Mouse (Mus musculus) intestine, postnatal 0 days (tissue): Measurements from ENCODE around the gene Gm11938. TPM values are rescaled to one million over a fixed set of nuclear protein-coding genes. Genes with fewer than 3 reads are reported as not detected.

Experiments used
- ATAC-seq: fragments of 200-750 bp; cut with Nextera tagmentation; 2 replicates; pipeline ENCODE4 v1.8.0; 2017; ENCODE audit warnings: mild to moderate bottlenecking, moderate TSS enrichment, moderate library complexity
- H3K27ac ChIP-seq: fragments of 300-500 bp; sonication (generic); 2 replicates; pipeline ENCODE4 v1.5.1; 2014; ENCODE audit warnings: mild to moderate bottlenecking, low read depth, low read length, moderate library complexity
- H3K27me3 ChIP-seq: fragments of 300-500 bp; sonication (generic); replicated peaks from 2 replicates; pipeline ENCODE4 v1.6.1; 2014; ENCODE audit warnings: low read length, mixed read lengths; ENCODE audit not compliant: control insufficient read depth, insufficient read depth
- H3K36me3 ChIP-seq: fragments of 300-500 bp; sonication (generic); 2 replicates; pipeline ENCODE4 v1.6.1; 2014; ENCODE audit warnings: mild to moderate bottlenecking, moderate library complexity; ENCODE audit not compliant: control insufficient read depth, insufficient read depth
- H3K4me1 ChIP-seq: fragments of 300-500 bp; sonication (generic); replicated peaks from 2 replicates; pipeline ENCODE4 v1.6.1; 2014; ENCODE audit warnings: antibody characterized with exemption, low read length, mixed read lengths; ENCODE audit not compliant: control insufficient read depth, insufficient read depth
- H3K4me2 ChIP-seq: fragments of 300-500 bp; sonication (generic); replicated peaks from 2 replicates; pipeline ENCODE4 v1.6.1; 2014; ENCODE audit warnings: low read depth, mild to moderate bottlenecking, moderate library complexity
- H3K4me3 ChIP-seq: fragments of 300-500 bp; sonication (generic); 2 replicates; pipeline ENCODE4 v1.5.1; 2014; ENCODE audit warnings: low read depth, low read length
- H3K9ac ChIP-seq: fragments of 300-500 bp; sonication (generic); 2 replicates; pipeline ENCODE4 v1.6.1; 2014; ENCODE audit warnings: mild to moderate bottlenecking, low read depth, low read length
- H3K9me3 ChIP-seq: fragments of 300-500 bp; sonication (generic); 2 replicates; pipeline ENCODE4 v1.6.1; 2016; ENCODE audit warnings: mixed run types; ENCODE audit not compliant: control insufficient read depth
- CTCF ChIP-seq: sonication (generic); IDR thresholded peaks from 2 replicates; pipeline ENCODE4 v1.5.1; 2016; ENCODE audit warnings: low read depth, mild to moderate bottlenecking, control low read depth, antibody characterized with exemption, moderate library complexity
- WGBS: fragments of 180-500 bp; shearing (Covaris S2); extraction: QIAGEN DNeasy Blood & Tissue Kit; methylation state at CpG from one replicate; pipeline ENCODE4 v1.1.7; 2014; 5-methylcytosine and 5-hydroxymethylcytosine counted together
- polyA plus RNA-seq: library from polyadenylated mRNA; unstranded; fragments of >200 nt; fragmentation: Nextera tagmentation; extraction: Ambion mirVana; gene quantifications from 2 replicates; pipeline ENCODE4 v1.2.1, GENCODE M21; 2015

Gm11938 gene
- polyA plus RNA-seq, 1 experiment from 2014 or later, result not detected

GRCm38 (mm10) chr11:99580636-99581035 is 22.5 kb downstream of the Gm11938 start, which contains the start of gene Krtap1-5:
Krtap1-5 (minus strand) TSS chr11:99581016.
- no peak within 1 kb of the TSS for H3K27ac ChIP-seq
- H3K4me3 ChIP-seq, result no peak within 1 kb of the TSS
- no peaks in the 10 kb centered on the region for H3K36me3 ChIP-seq
- no peak within 1 kb of the TSS for H3K4me2 ChIP-seq
- no peak for ATAC-seq
- no peaks in the 10 kb centered on the region for H3K9me3 ChIP-seq
- no peaks in the 10 kb centered on the region for H3K4me1 ChIP-seq
- TF ChIP-seq CTCF, result no peak
- no peaks in the 10 kb centered on the region for H3K27me3 ChIP-seq
- H3K9ac ChIP-seq, result no peak within 1 kb of the TSS
- 77% methylated on average over 6 of the region's 6 CpGs for WGBS

GRCm38 (mm10) chr11:99574106-99574505 is 29.0 kb downstream of the Gm11938 start:
- Histone ChIP-seq H3K9me3 (no peaks in the 10 kb centered on the region), H3K9ac (no peak overlapping the region), H3K4me3 (no peak overlapping the region), H3K36me3 (no peaks in the 10 kb centered on the region), H3K27me3 (no peaks in the 10 kb centered on the region), H3K27ac (no peak overlapping the region), H3K4me1 (no peaks in the 10 kb centered on the region), H3K4me2 (peak overlapping the region; percentile 38; the same call in 1 of the 2 replicates)
- peak; percentile 93 for TF ChIP-seq CTCF
- ATAC-seq, result 0 out of 2 replicates have a peak, but pooled peaks have one; percentile 59
- WGBS, result 1% methylated on average over 7 of the region's 7 CpGs

DNA sequence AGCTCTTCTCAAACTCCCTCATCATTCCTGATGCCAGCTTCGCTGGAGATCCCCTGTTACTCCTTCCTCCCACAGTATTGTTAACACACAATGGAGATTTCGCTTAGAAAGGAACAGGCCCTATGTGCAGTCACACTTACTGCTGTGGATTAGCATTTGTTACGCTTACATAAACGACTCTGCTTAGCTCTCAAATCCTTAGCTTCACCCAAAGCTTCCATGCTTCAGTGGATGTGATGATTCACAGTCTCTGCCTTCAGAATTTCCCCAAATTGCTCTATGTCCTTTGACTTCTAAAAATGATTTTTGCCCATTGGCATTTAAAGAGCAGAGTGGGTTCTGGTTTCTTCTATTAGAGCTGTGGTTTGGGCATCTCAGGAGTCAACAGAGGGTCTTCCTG is 29.9 kb downstream of the Gm11938 start:
- no peak overlapping the region for H3K4me2 ChIP-seq
- no peak overlapping the region for H3K9ac ChIP-seq
- WGBS, result 68% methylated on average over 4 of the region's 4 CpGs

GRCm38 (mm10) chr11:99566530-99566929 is 36.6 kb downstream of the Gm11938 start, which contains the start of gene Krtap3-1:
Krtap3-1 (minus strand) TSS chr11:99566630.
- Histone ChIP-seq H3K9ac (no peak within 1 kb of the TSS), H3K4me2 (no peak within 1 kb of the TSS), H3K27ac (no peak within 1 kb of the TSS), H3K27me3 (no peaks in the 10 kb centered on the region), H3K4me1 (no peaks in the 10 kb centered on the region), H3K36me3 (no peaks in the 10 kb centered on the region), H3K4me3 (no peak within 1 kb of the TSS), H3K9me3 (no peaks in the 10 kb centered on the region)
- no peak for TF ChIP-seq CTCF
- 54% methylated on average over 7 of the region's 7 CpGs for WGBS
- peak; percentile 54; the same call in 1 of the 2 replicates for ATAC-seq

More for the DNA sequence above, 29.9 kb downstream of the Gm11938 start:
- Histone ChIP-seq H3K27ac (no peak overlapping the region), H3K36me3 (no peaks in the 10 kb centered on the region), H3K27me3 (no peaks in the 10 kb centered on the region), H3K9me3 (no peaks in the 10 kb centered on the region), H3K4me1 (no peaks in the 10 kb centered on the region), H3K4me3 (no peak overlapping the region)
- TF ChIP-seq CTCF, result no peak
- ATAC-seq, result no peak

GRCm38 (mm10) chr11:99562580-99562979 is 40.5 kb downstream of the Gm11938 start:
- Histone ChIP-seq H3K27me3 (no peaks in the 10 kb centered on the region), H3K9ac (no peak overlapping the region), H3K9me3 (no peaks in the 10 kb centered on the region), H3K27ac (no peak overlapping the region), H3K4me1 (no peaks in the 10 kb centered on the region), H3K4me2 (no peak overlapping the region), H3K4me3 (no peak overlapping the region), H3K36me3 (no peaks in the 10 kb centered on the region)
- no peak for ATAC-seq
- 80% methylated on average over 6 of the region's 6 CpGs for WGBS
- no peak for TF ChIP-seq CTCF

DNA sequence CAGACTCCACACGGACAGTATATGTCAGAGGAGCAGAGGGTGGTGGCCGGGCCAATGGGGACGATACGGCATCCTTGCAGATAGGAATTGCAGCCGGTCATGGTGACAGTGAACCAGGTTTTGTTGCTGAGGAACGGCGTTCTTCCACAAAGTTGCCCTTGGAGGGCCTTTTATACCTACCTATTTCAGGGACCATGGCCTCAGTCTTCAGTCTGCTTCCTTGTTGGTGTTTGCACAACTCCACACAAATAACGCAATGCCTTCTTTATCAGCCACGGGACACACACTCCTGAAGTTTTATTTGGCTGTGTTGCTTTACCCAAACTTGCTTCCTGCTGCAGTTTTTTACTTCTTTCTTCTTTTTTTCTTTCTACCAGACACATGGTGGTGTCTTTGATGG is 43.7 kb downstream of the Gm11938 start, which contains the start of gene Gm11939:
Gene Gm11939, minus strand, starts transcription at position 101 of the 400 bp plus-strand sequence.
- H3K9me3 ChIP-seq, result no peaks in the 10 kb centered on the region
- TF ChIP-seq CTCF, result no peak
- H3K27ac ChIP-seq, result no peak within 1 kb of the TSS
- H3K36me3 ChIP-seq, result no peaks in the 10 kb centered on the region
- H3K4me3 ChIP-seq, result no peak within 1 kb of the TSS
- no peak within 1 kb of the TSS for H3K4me2 ChIP-seq
- H3K9ac ChIP-seq, result no peak within 1 kb of the TSS
- H3K4me1 ChIP-seq, result no peaks in the 10 kb centered on the region
- no peaks in the 10 kb centered on the region for H3K27me3 ChIP-seq
- WGBS, result 67% methylated on average over 9 of the region's 9 CpGs
- no peak for ATAC-seq
